Mouse (Mus musculus): Measurements from ENCODE around the gene Map3k12. TPM values are rescaled to one million over a fixed set of nuclear protein-coding genes. Genes with fewer than 3 reads are reported as not detected.

Gene Map3k12
- polyA plus RNA-seq, 1 experiment from 2014 or later = 43.9 TPM

Other genes starting within 250 kb of the Map3k12 start
- not detected in 2 replicates for gene Gm9918, start 246.5 kb downstream of the Map3k12 start, polyA plus RNA-seq (2014; fragmentation: Nextera tagmentation; extraction: Ambion mirVana)
- gene Mfsd5, start 237.6 kb downstream of the Map3k12 start, polyA plus RNA-seq (2014; fragmentation: Nextera tagmentation; extraction: Ambion mirVana) = 60.6 and 61.8 TPM in 2 replicates
- 6.8 and 7.0 TPM in 2 replicates for gene Espl1, start 220.8 kb downstream of the Map3k12 start, polyA plus RNA-seq (2014; fragmentation: Nextera tagmentation; extraction: Ambion mirVana)
- gene Pfdn5, start 190.9 kb downstream of the Map3k12 start, polyA plus RNA-seq (2014; fragmentation: Nextera tagmentation; extraction: Ambion mirVana) = 518 and 626 TPM in 2 replicates
- gene Myg1, start 185.4 kb downstream of the Map3k12 start, polyA plus RNA-seq (2014; fragmentation: Nextera tagmentation; extraction: Ambion mirVana) = 77.4 and 78.4 TPM in 2 replicates
- 30.7 and 33.8 TPM in 2 replicates for gene Aaas, start 166.3 kb downstream of the Map3k12 start, polyA plus RNA-seq (2014; fragmentation: Nextera tagmentation; extraction: Ambion mirVana)
- gene Sp7, start 149.9 kb downstream of the Map3k12 start, polyA plus RNA-seq (2014; fragmentation: Nextera tagmentation; extraction: Ambion mirVana) = 0.64 and 0.82 TPM in 2 replicates
- 5.3 and 6.2 TPM in 2 replicates for gene Sp1, start 110.9 kb downstream of the Map3k12 start, polyA plus RNA-seq (2014; fragmentation: Nextera tagmentation; extraction: Ambion mirVana)
- 0.13 and 0.39 TPM in 2 replicates for gene Amhr2, start 71.7 kb downstream of the Map3k12 start, polyA plus RNA-seq (2014; fragmentation: Nextera tagmentation; extraction: Ambion mirVana)
- 98.3 and 105 TPM in 2 replicates for gene Prr13, start 58.0 kb downstream of the Map3k12 start, polyA plus RNA-seq (2014; fragmentation: Nextera tagmentation; extraction: Ambion mirVana)
- 158 and 166 TPM in 2 replicates for gene Pcbp2, start 46.5 kb downstream of the Map3k12 start, polyA plus RNA-seq (2014; fragmentation: Nextera tagmentation; extraction: Ambion mirVana)
- gene Gm10337, start 13.3 kb downstream of the Map3k12 start, polyA plus RNA-seq (2014; fragmentation: Nextera tagmentation; extraction: Ambion mirVana) = 9.6 and 17.2 TPM in 2 replicates
- 77.8 and 86.7 TPM in 2 replicates for gene Tarbp2, start 1.1 kb upstream of the Map3k12 start, polyA plus RNA-seq (2014; fragmentation: Nextera tagmentation; extraction: Ambion mirVana)
- gene Npff, start 7.9 kb upstream of the Map3k12 start, polyA plus RNA-seq (2014; fragmentation: Nextera tagmentation; extraction: Ambion mirVana) = 5.0 and 8.6 TPM in 2 replicates
- not detected in 2 replicates for gene Gm28047, start 108.0 kb upstream of the Map3k12 start, polyA plus RNA-seq (2014; fragmentation: Nextera tagmentation; extraction: Ambion mirVana)
- 13.7 and 16.7 TPM in 2 replicates for gene Atf7, start 108.4 kb upstream of the Map3k12 start, polyA plus RNA-seq (2014; fragmentation: Nextera tagmentation; extraction: Ambion mirVana)
- 47.5 and 63.4 TPM in 2 replicates for gene Atp5g2, start 155.3 kb upstream of the Map3k12 start, polyA plus RNA-seq (2014; fragmentation: Nextera tagmentation; extraction: Ambion mirVana)
- gene Calcoco1, start 205.1 kb upstream of the Map3k12 start, polyA plus RNA-seq (2014; fragmentation: Nextera tagmentation; extraction: Ambion mirVana) = 32.2 and 33.1 TPM in 2 replicates

Data from hindbrain, embryonic 14.5 days (tissue).